Mouse (Mus musculus) lung, embryonic 14.5 days (tissue): ENCODE measurements at regions not wholly inside any gene's neighbourhood (a gene's known extent, or its start where the extent isn't known, plus 50 kb on each side); places are given as distances from the start of the nearest gene placed in this dataset.

Source experiments
- ATAC-seq: fragments of 200-750 bp; cut with Nextera tagmentation; 2 replicates; pipeline ENCODE4 v1.8.0; 2017; ENCODE audit warnings: mild to moderate bottlenecking, moderate TSS enrichment, moderate library complexity; ENCODE audit not compliant: insufficient read depth
- DNase-seq: peaks from one replicate; pipeline ENCODE4 v3.0.0-alpha.2; 2015
- H3K27ac ChIP-seq: fragments of 300-500 bp; sonication (generic); 2 replicates; pipeline ENCODE4 v1.5.1; 2014; ENCODE audit warnings: low read depth, mild to moderate bottlenecking, moderate library complexity
- H3K27me3 ChIP-seq: fragments of 300-500 bp; sonication (generic); 2 replicates; pipeline ENCODE4 v1.6.1; 2014; ENCODE audit warnings: low read length, control low read depth; ENCODE audit not compliant: insufficient read depth
- H3K36me3 ChIP-seq: fragments of 300-500 bp; sonication (generic); 2 replicates; pipeline ENCODE4 v1.6.1; 2014; ENCODE audit warnings: control low read depth; ENCODE audit not compliant: insufficient read depth
- H3K4me1 ChIP-seq: fragments of 300-500 bp; sonication (generic); 2 replicates; pipeline ENCODE4 v1.6.1; 2014; ENCODE audit warnings: antibody characterized with exemption, control low read depth; ENCODE audit not compliant: insufficient read depth
- H3K4me2 ChIP-seq: fragments of 300-500 bp; sonication (generic); 2 replicates; pipeline ENCODE4 v1.6.1; 2014; ENCODE audit warnings: mild to moderate bottlenecking
- H3K4me3 ChIP-seq: fragments of 300-500 bp; sonication (generic); 2 replicates; pipeline ENCODE4 v1.5.1; 2014; ENCODE audit warnings: low read depth, low read length
- H3K9ac ChIP-seq: fragments of 300-500 bp; sonication (generic); 2 replicates; pipeline ENCODE4 v1.6.1; 2014
- H3K9me3 ChIP-seq: fragments of 300-500 bp; sonication (generic); 2 replicates; pipeline ENCODE4 v1.6.1; 2016; ENCODE audit warnings: low read depth, low read length, control low read depth
- CTCF ChIP-seq: IDR thresholded peaks from 2 replicates; pipeline ENCODE4 v1.5.1; 2016; ENCODE audit warnings: antibody characterized with exemption, low read depth
- WGBS: fragments of 180-500 bp; shearing (Covaris S2); extraction: QIAGEN DNeasy Blood & Tissue Kit; methylation state at CpG from one replicate; pipeline ENCODE4 v1.1.7; 2014; 5-methylcytosine and 5-hydroxymethylcytosine counted together

DNA sequence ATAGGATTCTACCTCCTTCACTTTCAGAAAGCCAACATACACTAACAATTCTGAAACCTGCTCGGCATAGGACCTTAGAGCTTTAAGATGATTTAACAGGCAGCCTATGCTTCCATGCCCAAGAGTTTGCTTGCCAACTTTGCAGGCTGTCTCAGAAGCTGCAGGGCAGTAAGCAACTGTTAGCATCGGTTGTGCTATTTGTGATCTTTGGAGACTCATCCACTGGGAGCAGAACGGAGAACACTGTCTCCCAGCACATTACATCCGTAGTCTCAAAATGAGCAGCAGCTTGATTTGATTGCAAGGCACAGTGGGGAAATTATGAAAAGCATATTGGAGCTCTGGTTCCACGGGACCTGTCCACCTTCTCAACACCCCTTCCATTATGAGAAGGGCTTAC lies 108.5 kb upstream of the Pter start:
- H3K4me2 ChIP-seq = no peak overlapping the region
- no peak for DNase-seq
- 76% methylated on average over 5 of the region's 5 CpGs for WGBS
- H3K27ac ChIP-seq = no peak overlapping the region
- H3K4me1 ChIP-seq = no peaks in the 10 kb centered on the region
- H3K27me3 ChIP-seq = no peaks in the 10 kb centered on the region
- no peak for TF ChIP-seq CTCF
- ATAC-seq = no peak
- no peak overlapping the region for H3K4me3 ChIP-seq
- H3K9ac ChIP-seq = no peak overlapping the region
- H3K36me3 ChIP-seq = no peaks in the 10 kb centered on the region
- no peaks in the 10 kb centered on the region for H3K9me3 ChIP-seq

DNA sequence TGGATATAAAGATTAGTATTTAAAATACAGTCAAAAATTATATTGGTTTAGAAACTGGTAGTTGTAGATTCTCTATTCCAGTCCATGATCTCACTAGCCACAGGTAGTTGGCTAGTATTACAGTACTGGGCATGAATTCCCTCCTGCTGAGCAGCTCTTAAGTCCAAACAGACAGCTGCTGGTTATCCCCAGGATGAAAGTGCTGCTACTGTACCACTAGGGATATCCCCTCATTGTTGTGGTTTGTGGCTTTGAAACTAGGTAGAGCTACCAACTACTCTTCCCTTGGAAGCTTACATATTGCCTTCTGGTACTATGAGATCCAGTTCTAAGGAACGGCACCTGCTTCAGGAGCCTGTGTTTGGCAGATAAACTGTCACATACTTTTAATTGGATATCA lies 97.9 kb upstream of the Pter start:
- no peak for DNase-seq
- Histone ChIP-seq H3K36me3 (no peaks in the 10 kb centered on the region), H3K9ac (no peak overlapping the region), H3K27me3 (no peaks in the 10 kb centered on the region), H3K4me3 (no peak overlapping the region), H3K27ac (no peak overlapping the region), H3K4me1 (no peaks in the 10 kb centered on the region), H3K9me3 (no peaks in the 10 kb centered on the region), H3K4me2 (no peak overlapping the region)
- no peak for ATAC-seq
- TF ChIP-seq CTCF = no peak
- WGBS = 88% methylated on average over 1 of the region's 1 CpGs

DNA sequence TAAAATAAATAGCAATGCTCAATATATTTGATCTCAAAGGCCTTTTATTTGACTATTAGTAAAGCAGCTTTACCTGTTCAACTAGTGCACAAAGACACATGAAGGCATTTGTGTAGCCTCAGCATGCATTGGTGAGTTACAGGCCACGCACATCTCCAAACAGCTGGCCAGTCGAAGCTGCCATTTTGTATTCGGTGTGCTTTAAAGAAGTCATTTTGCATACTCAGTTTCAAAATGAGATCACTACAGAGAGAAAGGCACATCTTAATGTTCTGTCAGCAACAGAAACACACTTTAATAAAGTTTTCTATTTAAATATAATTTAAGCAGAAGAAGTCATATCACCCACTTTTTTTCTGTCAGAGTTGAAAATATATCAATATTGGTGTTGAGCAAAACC lies 90.3 kb upstream of the Pter start:
- H3K4me2 ChIP-seq = no peak overlapping the region
- no peak for DNase-seq
- H3K36me3 ChIP-seq = no peaks in the 10 kb centered on the region
- no peaks in the 10 kb centered on the region for H3K9me3 ChIP-seq
- no peak for ATAC-seq
- no peaks in the 10 kb centered on the region for H3K27me3 ChIP-seq
- no peak overlapping the region for H3K9ac ChIP-seq
- H3K27ac ChIP-seq = no peak overlapping the region
- no peak overlapping the region for H3K4me3 ChIP-seq
- no peak for TF ChIP-seq CTCF
- 89% methylated on average over 3 of the region's 3 CpGs for WGBS
- no peaks in the 10 kb centered on the region for H3K4me1 ChIP-seq

DNA sequence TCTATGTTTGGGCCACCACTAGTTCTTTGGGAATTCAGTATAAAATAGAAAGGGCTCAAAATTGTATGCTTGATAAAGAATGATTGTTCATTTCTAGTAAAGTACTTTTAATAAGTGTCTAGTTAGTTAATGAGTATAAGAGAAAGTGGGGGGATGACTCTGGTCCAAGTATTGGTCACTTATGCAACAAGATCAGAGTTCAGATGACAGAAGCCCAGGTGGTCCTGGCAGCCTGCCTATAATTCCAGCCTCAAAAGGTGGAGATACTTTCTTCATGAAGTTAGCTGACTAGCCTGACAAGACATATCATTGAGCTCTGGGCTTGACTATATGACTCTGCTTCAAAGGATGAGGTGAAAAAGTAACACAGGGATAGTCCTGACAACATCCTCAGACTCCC lies 57.3 kb upstream of the Pter start:
- H3K4me1 ChIP-seq = no peaks in the 10 kb centered on the region
- H3K4me3 ChIP-seq = no peak overlapping the region
- H3K9me3 ChIP-seq = no peaks in the 10 kb centered on the region
- H3K27me3 ChIP-seq = no peaks in the 10 kb centered on the region
- H3K27ac ChIP-seq = no peak overlapping the region
- no peak overlapping the region for H3K9ac ChIP-seq
- DNase-seq = no peak
- no peak for ATAC-seq
- TF ChIP-seq CTCF = no peak
- no peaks in the 10 kb centered on the region for H3K36me3 ChIP-seq
- no peak overlapping the region for H3K4me2 ChIP-seq

DNA sequence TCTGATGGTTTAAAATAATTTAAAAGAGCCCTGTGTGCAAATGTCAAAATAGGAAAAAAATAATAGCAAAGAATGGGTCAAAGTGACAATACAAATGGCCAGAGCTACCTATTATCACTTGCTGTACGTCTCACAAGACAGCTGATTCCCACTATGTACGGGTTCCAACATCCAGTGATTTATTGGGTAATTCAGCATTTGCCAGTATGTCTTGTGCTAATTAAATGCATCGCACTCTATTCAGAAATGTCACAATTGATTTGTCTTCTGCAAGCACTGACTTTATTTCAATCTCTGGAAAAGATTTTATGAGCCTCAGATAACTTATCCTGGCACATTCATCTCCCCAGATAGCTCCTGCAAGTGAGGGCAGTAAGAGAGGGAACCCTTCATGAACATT lies 55.1 kb upstream of the Pter start:
- 63% methylated on average over 3 of the region's 3 CpGs for WGBS
- Histone ChIP-seq H3K36me3 (no peaks in the 10 kb centered on the region), H3K9me3 (no peaks in the 10 kb centered on the region), H3K4me3 (no peak overlapping the region), H3K4me2 (no peak overlapping the region), H3K27me3 (no peaks in the 10 kb centered on the region), H3K4me1 (no peaks in the 10 kb centered on the region), H3K9ac (no peak overlapping the region), H3K27ac (no peak overlapping the region)
- ATAC-seq (no peak), DNase-seq (no peak)
- TF ChIP-seq CTCF = no peak
